9 mouse cellular contexts compared by ENCODE assay signal in genomic region chr14:118042963-118043362, GRCm38 (mm10). TPM values are rescaled to one million over a fixed set of nuclear protein-coding genes. Genes with fewer than 3 reads are reported as not detected.
DNase-seq lines count a peak whose midpoint lies in the region; ATAC-seq and TF ChIP-seq lines count a peak whose summit lies in the region.
"Had no signal": no experiment of that assay in that cellular context is flagged by ENCODE, and none has a peak within 500 bp of the region (broad histone marks: within the 10 kb centered on the region; RNA-seq: fewer than 3 reads in every experiment).

No protein-coding gene starts in this region.

- no peaks in the 10 kb centered on the region for H3K4me1 ChIP-seq in cortical plate, adult 2 months (ENCODE audit: control insufficient read depth, insufficient read depth, low read length)
- H3K4me1 ChIP-seq in midbrain, embryonic 15.5 days, result no peaks in the 10 kb centered on the region
- H3K4me1 ChIP-seq: heart, embryonic 13.5 days had no signal

- H3K27me3 ChIP-seq in midbrain, embryonic 15.5 days (replicated peaks), result no peaks in the 10 kb centered on the region; the same call in 1 of the 2 replicates

- 0 out of 2 replicates have a peak overlapping the region, but pooled peaks have one; percentile 6 for H3K4me2 ChIP-seq in midbrain, embryonic 15.5 days
- H3K4me2 ChIP-seq: heart, embryonic 13.5 days had no signal

- peak; percentile 52; the same call in 1 of the 2 replicates for ATAC-seq in midbrain, embryonic 15.5 days (replicated peaks)

- WGBS in midbrain, embryonic 15.5 days, result 71% methylated on average over 17 of the region's 17 CpGs

- no peaks in the 10 kb centered on the region for H3K9me3 ChIP-seq in midbrain, embryonic 15.5 days
- H3K9me3 ChIP-seq: heart, embryonic 13.5 days had no signal

- TF ChIP-seq CTCF in left cerebral cortex, adult 2 months (IDR thresholded peaks at IDR 0.05), result peak; percentile 55
- TF ChIP-seq CTCF in cortical plate, adult 2 months (IDR thresholded peaks at IDR 0.05; ENCODE audit: extremely low read depth, insufficient read depth, low read length), result 0 out of 2 replicates have a peak, but pooled peaks have one; percentile 4

- no peak overlapping the region for H3K9ac ChIP-seq in midbrain, embryonic 15.5 days
- H3K9ac ChIP-seq: heart, embryonic 13.5 days had no signal

- TF ChIP-seq POLR2A in cortical plate, adult 2 months (IDR thresholded peaks at IDR 0.05; ENCODE audit: extremely low read depth, insufficient read depth, low read length), result no peak

- intact Hi-C loops in left cerebral cortex, adult 2 months (cut with DNase I), result no loop called here

- H3K36me3 ChIP-seq in midbrain, embryonic 15.5 days (replicated peaks), result no peaks in the 10 kb centered on the region
- H3K36me3 ChIP-seq: heart, embryonic 13.5 days had no signal

- H3K4me3 ChIP-seq in left cerebral cortex, adult 2 months, result no peak overlapping the region
- no peak overlapping the region for H3K4me3 ChIP-seq in cortical plate, adult 2 months (ENCODE audit: insufficient read depth, low read length)
- H3K4me3 ChIP-seq in midbrain, embryonic 15.5 days, result no peak overlapping the region
- H3K4me3 ChIP-seq: heart, embryonic 13.5 days had no signal

- H3K27ac ChIP-seq in left cerebral cortex, adult 2 months, result no peak overlapping the region
- no peak overlapping the region for H3K27ac ChIP-seq in cortical plate, adult 2 months (ENCODE audit: insufficient read depth, low read length)
- H3K27ac ChIP-seq in midbrain, embryonic 15.5 days, result no peak overlapping the region
- H3K27ac ChIP-seq: heart, embryonic 13.5 days had no signal

- peak; percentile 14 to 60 for DNase-seq in adrenal gland, adult (ENCODE audit: inconsistent age in 2 of 2, low spot score in 1 of 2)
- DNase-seq in adrenal gland, postnatal 4 days (ENCODE audit: low spot score in 2 of 2), result no peak
- peak in 1 of 2 experiments; percentile 15 for DNase-seq in left cerebral cortex, adult 2 months (ENCODE audit: extremely low spot score in 1 of 2, low spot score in 2 of 2)
- DNase-seq in left cerebral cortex, adult 8-10 months (ENCODE audit: low spot score in 2 of 2), result no peak
- peak; percentile 28 for DNase-seq in kidney, adult 18-20 months
- no peak for DNase-seq in thymus, postnatal 36 days

RNA-seq across cellular contexts. Expression of gene Dct, which starts 9.1 kb away (rescaled TPM):
- under 1 TPM in 1 of 2 experiments, not detected in 1; 0.11 TPM for total RNA-seq in adrenal gland, postnatal 4 days (2021)
- 1 to 10 TPM in 1 of 2 experiments, under 1 TPM in 1; 0.59 to 1.8 TPM for total RNA-seq in left cerebral cortex, adult 2 months (2021)
- under 1 TPM; 0.32 to 0.81 (median 0.70) TPM for total RNA-seq in left cerebral cortex, adult 8-10 months (2022)
- polyA plus RNA-seq in cortical plate, adult 2 months (2012; rRNA removed), result 0.63 and 0.72 TPM in 2 replicates
- polyA plus RNA-seq in midbrain, embryonic 15.5 days (2015; fragmentation: Nextera tagmentation; extraction: Ambion mirVana), result 1.1 and 1.2 TPM in 2 replicates

Comparison
In these comparisons a context has a peak if more than half of its experiments do, and no peak if none do; other contexts are left out.
1. DNase-seq: peak in adrenal gland, adult (2 of 2) and kidney, adult 18-20 months (single experiment); none in adrenal gland, postnatal 4 days (0 of 2), left cerebral cortex, adult 8-10 months (0 of 2) and thymus, postnatal 36 days (0 of 2).